Mouse (Mus musculus) midbrain, embryonic 11.5 days (tissue): ENCODE measurements at regions not wholly inside any gene's neighbourhood (a gene's known extent, or its start where the extent isn't known, plus 50 kb on each side); places are given as distances from the start of the nearest gene placed in this dataset.

Source experiments
- ATAC-seq: fragments of 200-750 bp; cut with Nextera tagmentation; 2 replicates; pipeline ENCODE4 v1.8.0; 2017; ENCODE audit warnings: moderate TSS enrichment, moderate library complexity; ENCODE audit not compliant: low FRiP score
- DNase-seq: peaks from one replicate; pipeline ENCODE4 v3.0.0; 2015; ENCODE audit warnings: low spot score; ENCODE audit errors: missing footprints
- H3K27ac ChIP-seq: fragments of 300-500 bp; sonication (generic); 2 replicates; pipeline ENCODE4 v1.5.1; 2014; ENCODE audit warnings: low read depth, low read length
- H3K27me3 ChIP-seq: fragments of 300-500 bp; sonication (generic); 2 replicates; pipeline ENCODE4 v1.6.1; 2014; ENCODE audit warnings: mild to moderate bottlenecking, low read length, moderate library complexity, mixed read lengths; ENCODE audit not compliant: control insufficient read depth, insufficient read depth
- H3K36me3 ChIP-seq: fragments of 300-500 bp; sonication (generic); 2 replicates; pipeline ENCODE4 v1.6.1; 2014; ENCODE audit warnings: mild to moderate bottlenecking, low read length, moderate library complexity, mixed read lengths; ENCODE audit not compliant: control insufficient read depth, insufficient read depth
- H3K4me1 ChIP-seq: fragments of 300-500 bp; sonication (generic); 2 replicates; pipeline ENCODE4 v1.6.1; 2014; ENCODE audit warnings: low read length; ENCODE audit not compliant: control insufficient read depth, insufficient read depth
- H3K4me2 ChIP-seq: fragments of 300-500 bp; sonication (generic); 2 replicates; pipeline ENCODE4 v1.6.1; 2014; ENCODE audit warnings: mild to moderate bottlenecking, moderate library complexity
- H3K4me3 ChIP-seq: fragments of 300-500 bp; sonication (generic); 2 replicates; pipeline ENCODE4 v1.5.1; 2014; ENCODE audit warnings: low read depth, low read length
- H3K9ac ChIP-seq: fragments of 300-500 bp; sonication (generic); 2 replicates; pipeline ENCODE4 v1.6.1; 2014; ENCODE audit warnings: low read length
- H3K9me3 ChIP-seq: fragments of 300-500 bp; sonication (generic); 2 replicates; pipeline ENCODE4 v1.6.1; 2016; ENCODE audit warnings: low read length; ENCODE audit not compliant: control insufficient read depth
- WGBS: fragments of 180-500 bp; shearing (Covaris S2); extraction: QIAGEN DNeasy Blood & Tissue Kit; methylation state at CpG from one replicate; pipeline ENCODE4 v1.1.7; 2014; 5-methylcytosine and 5-hydroxymethylcytosine counted together

DNA sequence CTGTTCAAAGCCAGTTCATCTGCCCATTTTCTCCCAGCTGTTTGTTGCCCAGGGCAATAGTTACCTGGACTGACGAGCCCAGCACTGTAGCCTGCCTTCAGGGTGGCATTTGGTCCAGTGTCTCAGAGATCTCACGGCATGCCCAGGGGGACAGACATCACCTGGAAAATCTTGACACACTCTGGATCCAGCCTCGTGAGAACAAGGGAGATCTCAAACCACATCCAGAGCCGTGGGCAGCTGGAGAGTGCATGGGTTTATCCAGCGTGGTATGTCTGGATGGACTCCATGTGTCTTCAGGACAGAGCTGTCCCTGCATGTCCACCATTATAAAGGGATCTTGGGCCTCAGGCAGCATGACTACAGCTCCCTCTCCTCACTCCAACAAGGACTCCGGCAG is 116.6 kb upstream of the Zdhhc25 start:
- Histone ChIP-seq H3K36me3 (no peaks in the 10 kb centered on the region), H3K4me1 (no peaks in the 10 kb centered on the region), H3K27ac (no peak overlapping the region), H3K9ac (no peak overlapping the region), H3K4me3 (no peak overlapping the region), H3K27me3 (no peaks in the 10 kb centered on the region), H3K4me2 (no peak overlapping the region), H3K9me3 (no peaks in the 10 kb centered on the region)
- WGBS, result 84% methylated on average over 6 of the region's 6 CpGs
- DNase-seq (peak; percentile 4), ATAC-seq (no peak)

DNA sequence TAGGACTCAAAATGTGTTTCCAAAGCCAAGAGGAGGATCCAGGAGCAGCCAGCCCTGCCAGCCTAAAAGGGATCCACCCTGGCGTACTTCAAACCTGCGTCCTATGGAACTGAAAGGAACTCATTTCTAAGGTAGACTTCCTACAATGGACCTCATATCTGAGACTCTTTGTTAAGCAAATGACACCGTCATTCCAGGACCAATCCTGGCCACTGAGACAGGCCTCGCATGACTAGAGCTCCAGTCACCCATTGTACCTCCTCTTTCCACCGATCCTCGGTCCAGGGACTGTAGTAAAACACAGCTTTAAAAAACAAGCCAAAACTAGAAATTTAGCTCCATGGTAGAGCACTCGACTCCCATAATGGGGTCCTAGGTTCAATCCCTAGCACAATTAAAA is 110.4 kb upstream of the Zdhhc25 start:
- Histone ChIP-seq H3K27me3 (no peaks in the 10 kb centered on the region), H3K4me1 (peaks cover 5% of the 10 kb centered on the region; the same call in 1 of the 2 replicates), H3K27ac (no peak overlapping the region), H3K4me2 (no peak overlapping the region), H3K36me3 (no peaks in the 10 kb centered on the region), H3K9me3 (no peaks in the 10 kb centered on the region), H3K9ac (no peak overlapping the region), H3K4me3 (no peak overlapping the region)
- ATAC-seq (no peak), DNase-seq (no peak)
- 86% methylated on average over 7 of the region's 7 CpGs for WGBS

DNA sequence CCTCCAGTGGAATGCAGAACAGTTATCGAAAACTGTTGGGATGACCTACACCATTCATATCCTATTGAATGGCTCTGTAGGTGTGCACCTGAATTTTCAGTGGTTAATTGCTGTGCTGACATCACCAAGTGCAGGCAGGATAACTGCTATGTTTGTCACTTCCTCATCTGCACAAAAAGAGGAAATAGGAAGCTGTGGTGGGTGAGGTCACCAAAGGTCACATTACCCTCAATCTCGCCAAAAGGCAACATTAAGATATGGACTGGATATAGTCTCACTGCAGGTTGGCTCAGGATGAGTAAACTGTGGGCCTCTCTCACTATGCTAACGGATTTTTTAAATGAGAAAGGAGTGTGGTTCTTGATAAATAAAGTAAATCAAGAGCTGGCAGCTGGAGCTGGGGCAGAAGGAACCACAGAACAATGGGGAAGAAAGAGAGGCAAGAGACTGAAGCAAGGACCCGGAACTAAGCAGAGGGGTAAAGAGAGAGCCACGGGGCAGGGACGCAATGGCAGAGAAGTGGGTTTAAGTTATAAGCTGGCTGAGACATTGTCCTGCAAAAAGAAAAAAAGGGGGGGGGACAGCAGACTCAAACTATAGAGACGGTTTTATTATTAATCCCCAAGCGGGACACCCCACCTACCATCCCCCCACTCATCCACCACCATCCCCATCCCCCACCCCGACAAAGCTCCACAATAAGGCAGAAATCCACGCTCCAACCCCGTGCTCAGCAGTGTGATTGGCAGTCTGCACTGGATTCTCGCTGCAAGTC is 109.6 kb upstream of the Zdhhc25 start:
- Histone ChIP-seq H3K9me3 (no peaks in the 10 kb centered on the region), H3K9ac (no peak overlapping the region), H3K36me3 (no peaks in the 10 kb centered on the region), H3K4me1 (peaks cover 5% of the 10 kb centered on the region; the same call in 1 of the 2 replicates), H3K4me3 (no peak overlapping the region), H3K4me2 (0 out of 2 replicates have a peak overlapping the region, but pooled peaks have one; percentile 3), H3K27ac (no peak overlapping the region), H3K27me3 (no peaks in the 10 kb centered on the region)
- DNase-seq (peak; percentile 86), ATAC-seq (peak; percentile 63; the same call in 1 of the 2 replicates)
- 30% methylated on average over 12 of the region's 12 CpGs for WGBS

DNA sequence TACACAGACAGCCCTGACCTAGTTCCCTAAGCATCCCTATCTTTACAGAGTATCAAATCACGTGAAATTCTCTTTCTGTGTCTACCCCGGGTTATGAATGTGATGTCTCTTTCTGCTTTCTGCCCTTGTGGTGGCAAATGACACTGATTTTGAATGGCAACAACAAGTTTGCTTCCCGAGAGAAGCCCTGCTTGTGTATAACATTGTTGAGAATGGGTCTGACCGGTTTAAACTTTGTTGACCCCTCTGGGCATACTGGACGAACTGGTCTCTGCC is 109.1 kb upstream of the Zdhhc25 start:
- no peaks in the 10 kb centered on the region for H3K36me3 ChIP-seq
- ATAC-seq (no peak), DNase-seq (no peak)
- H3K27ac ChIP-seq, result no peak overlapping the region
- H3K9me3 ChIP-seq, result no peaks in the 10 kb centered on the region
- WGBS, result 56% methylated on average over 5 of the region's 5 CpGs
- peaks cover 5% of the 10 kb centered on the region; the same call in 1 of the 2 replicates for H3K4me1 ChIP-seq
- H3K27me3 ChIP-seq, result no peaks in the 10 kb centered on the region
- H3K4me2 ChIP-seq, result 0 out of 2 replicates have a peak overlapping the region, but pooled peaks have one; percentile 3
- no peak overlapping the region for H3K4me3 ChIP-seq
- no peak overlapping the region for H3K9ac ChIP-seq

DNA sequence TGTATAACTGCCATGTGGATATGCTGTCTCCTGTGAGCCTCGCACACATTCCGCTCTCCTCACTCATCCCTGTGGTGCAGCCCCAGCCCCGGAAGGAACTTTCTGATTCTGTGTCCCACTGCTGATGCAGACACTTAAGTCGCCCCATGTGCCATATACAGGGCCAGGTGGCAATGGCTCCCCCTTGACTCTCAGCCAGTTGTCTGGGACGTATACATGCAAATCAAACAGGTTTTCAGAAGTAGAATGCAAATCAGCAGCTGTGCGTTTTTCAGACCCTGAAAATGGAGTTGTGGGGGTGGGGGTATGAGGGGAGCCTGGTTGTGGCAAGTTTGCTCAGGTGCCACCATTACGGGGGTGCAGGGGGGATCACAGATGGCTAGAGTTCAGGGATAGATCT is 102.1 kb upstream of the Zdhhc25 start:
- WGBS, result 89% methylated on average over 7 of the region's 7 CpGs

DNA sequence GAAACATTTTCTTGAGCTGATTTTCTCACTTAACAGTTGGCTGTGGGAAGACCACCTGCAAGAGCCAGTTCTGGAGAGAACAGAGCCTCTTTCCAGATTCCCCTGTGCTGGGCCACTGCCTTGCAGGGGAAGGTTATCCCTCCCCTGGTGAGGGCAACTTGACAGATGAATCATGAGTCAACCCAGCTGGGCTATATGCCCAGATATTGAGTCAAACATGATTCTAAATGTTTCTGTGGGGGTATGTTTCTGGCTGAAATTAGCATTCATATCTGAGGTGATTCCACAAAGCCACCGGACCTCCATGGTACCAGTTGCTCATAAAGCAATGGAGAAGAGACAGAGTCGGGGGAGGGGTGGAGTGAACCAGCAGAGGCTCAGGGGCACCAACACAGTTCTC is 97.8 kb upstream of the Zdhhc25 start:
- Histone ChIP-seq H3K4me1 (no peaks in the 10 kb centered on the region), H3K27me3 (no peaks in the 10 kb centered on the region), H3K36me3 (no peaks in the 10 kb centered on the region), H3K9me3 (no peaks in the 10 kb centered on the region), H3K4me3 (no peak overlapping the region), H3K4me2 (no peak overlapping the region), H3K9ac (no peak overlapping the region), H3K27ac (no peak overlapping the region)
- 88% methylated on average over 2 of the region's 2 CpGs for WGBS
- ATAC-seq (no peak), DNase-seq (peak; percentile 10)

More for the DNA sequence above, 102.1 kb upstream of the Zdhhc25 start:
- DNase-seq (peak; percentile 21), ATAC-seq (no peak)
- no peak overlapping the region for H3K9ac ChIP-seq
- H3K4me2 ChIP-seq, result no peak overlapping the region
- H3K27ac ChIP-seq, result no peak overlapping the region
- H3K27me3 ChIP-seq, result no peaks in the 10 kb centered on the region
- H3K4me3 ChIP-seq, result no peak overlapping the region
- no peaks in the 10 kb centered on the region for H3K9me3 ChIP-seq
- H3K4me1 ChIP-seq, result no peaks in the 10 kb centered on the region
- no peaks in the 10 kb centered on the region for H3K36me3 ChIP-seq

DNA sequence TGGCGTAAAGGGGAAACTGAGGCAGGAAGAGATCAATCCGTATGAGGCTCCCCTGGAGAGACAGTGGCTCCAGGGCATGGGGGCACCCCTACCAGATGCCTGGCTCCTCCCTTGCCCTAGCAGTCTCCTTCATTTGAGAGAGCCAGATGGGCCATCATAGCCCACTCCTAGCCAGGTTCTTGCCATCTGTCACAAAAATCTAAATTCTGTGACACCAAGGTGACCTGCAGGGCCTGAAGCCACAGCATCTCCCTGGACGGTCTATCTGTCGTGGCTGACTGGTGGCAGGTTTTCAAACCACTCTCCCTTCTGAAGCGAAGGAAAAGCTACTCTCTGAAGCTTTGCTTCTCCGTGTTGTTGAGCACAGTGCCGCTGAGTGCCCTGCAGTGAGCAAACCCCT is 96.2 kb upstream of the Zdhhc25 start:
- 84% methylated on average over 7 of the region's 7 CpGs for WGBS
- no peak for ATAC-seq
- H3K27ac ChIP-seq, result no peak overlapping the region
- no peak overlapping the region for H3K4me2 ChIP-seq
- no peaks in the 10 kb centered on the region for H3K36me3 ChIP-seq
- H3K4me3 ChIP-seq, result no peak overlapping the region
- no peaks in the 10 kb centered on the region for H3K9me3 ChIP-seq
- H3K27me3 ChIP-seq, result no peaks in the 10 kb centered on the region
- peak; percentile 62 for DNase-seq
- H3K9ac ChIP-seq, result no peak overlapping the region
- no peaks in the 10 kb centered on the region for H3K4me1 ChIP-seq

DNA sequence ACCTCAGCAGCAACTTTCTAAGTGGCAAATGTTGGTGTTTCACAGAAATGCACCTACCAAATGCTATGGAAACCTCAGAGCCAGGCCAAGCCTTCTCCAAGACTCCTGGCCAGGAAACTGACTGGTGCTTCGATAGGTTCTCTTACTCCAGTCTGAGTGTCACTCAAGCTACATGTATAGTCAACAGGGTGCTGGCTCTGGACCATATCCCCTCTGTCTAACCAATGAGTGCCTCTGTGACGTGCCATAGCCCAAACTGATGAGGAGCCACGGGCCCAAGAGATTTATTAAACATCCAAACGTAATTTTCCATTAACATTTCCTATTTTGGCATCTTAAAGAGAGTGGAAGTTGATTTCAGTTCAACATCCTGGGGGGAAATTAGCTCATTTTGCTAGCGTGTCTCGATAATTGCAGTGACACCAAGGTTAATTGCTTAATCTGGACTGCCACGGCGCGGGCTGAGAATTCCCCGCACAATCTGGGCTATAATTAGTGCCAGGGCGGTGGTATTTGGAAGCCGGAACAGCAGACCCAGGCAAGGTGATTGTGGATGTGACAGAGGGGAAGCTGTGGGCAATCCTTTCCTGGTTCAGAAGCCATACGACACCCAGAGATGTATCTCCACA is 94.5 kb upstream of the Zdhhc25 start:
- no peak overlapping the region for H3K27ac ChIP-seq
- H3K27me3 ChIP-seq, result no peaks in the 10 kb centered on the region
- DNase-seq, result peak; percentile 35
- no peaks in the 10 kb centered on the region for H3K9me3 ChIP-seq
- no peak overlapping the region for H3K4me2 ChIP-seq
- H3K4me3 ChIP-seq, result no peak overlapping the region
- ATAC-seq, result no peak
- H3K36me3 ChIP-seq, result no peaks in the 10 kb centered on the region
- 86% methylated on average over 13 of the region's 13 CpGs for WGBS
- H3K4me1 ChIP-seq, result no peaks in the 10 kb centered on the region
- H3K9ac ChIP-seq, result no peak overlapping the region

DNA sequence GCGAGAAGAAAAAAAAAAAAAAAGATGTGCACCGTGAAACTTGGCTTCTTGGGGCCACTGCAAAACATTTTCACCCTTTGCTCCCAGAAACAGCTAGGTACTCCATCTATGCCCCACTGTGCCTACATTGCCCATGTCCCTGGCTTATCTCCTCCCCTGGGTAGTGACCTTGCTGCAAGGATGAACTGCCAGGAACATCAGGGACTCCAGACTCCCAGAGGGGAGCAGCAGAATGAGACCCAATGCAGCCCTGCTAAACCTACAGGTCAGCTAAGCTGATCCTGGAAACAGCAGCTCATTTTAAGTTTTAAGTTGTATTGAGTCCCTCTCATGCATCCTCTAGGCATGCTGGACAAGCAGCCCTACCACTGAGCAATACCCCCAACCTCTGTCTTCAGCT is 92.2 kb upstream of the Zdhhc25 start:
- H3K4me3 ChIP-seq, result no peak overlapping the region
- WGBS, result 71% methylated on average over 2 of the region's 2 CpGs
- DNase-seq, result peak; percentile 21
- H3K4me2 ChIP-seq, result no peak overlapping the region
- no peak overlapping the region for H3K9ac ChIP-seq
- no peaks in the 10 kb centered on the region for H3K27me3 ChIP-seq
- no peak overlapping the region for H3K27ac ChIP-seq
- no peaks in the 10 kb centered on the region for H3K4me1 ChIP-seq
- no peak for ATAC-seq
- H3K36me3 ChIP-seq, result no peaks in the 10 kb centered on the region
- no peaks in the 10 kb centered on the region for H3K9me3 ChIP-seq
